Mouse (Mus musculus): ENCODE results near the gene Braf. TPM values are rescaled to one million over a fixed set of nuclear protein-coding genes. Genes with fewer than 3 reads are reported as not detected.
A peak's percentile ranks its signal among the peaks of the same experiment; 100 is the strongest.
"Not testable (repeated sequence)": the region's sequence is repeated elsewhere in the genome, so short reads cannot be mapped to it uniquely, and the experiment has no call there.

Braf gene
- total and polyA plus RNA-seq, 2 experiments from 2014 or later = 17.1 to 48.0 TPM

DNA sequence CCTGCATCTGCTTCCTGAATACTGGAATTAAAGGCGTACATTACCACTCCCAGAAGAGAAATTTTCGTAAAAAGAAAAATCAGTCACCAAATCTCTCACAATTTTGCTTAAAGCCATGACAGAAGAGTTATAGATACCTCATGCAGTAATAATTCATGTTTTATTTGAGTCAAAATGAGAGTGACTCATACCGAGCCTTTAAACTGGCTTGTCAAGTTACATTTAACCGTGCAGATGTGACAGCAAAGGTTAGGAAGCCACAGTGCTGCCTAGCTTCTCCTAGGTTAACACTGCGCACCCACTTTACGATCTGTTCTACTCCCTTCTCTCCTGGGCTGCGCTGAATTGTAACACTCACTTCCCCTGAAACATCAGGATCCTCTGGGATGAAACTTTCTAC, 10.9 kb downstream of the Braf start:
- Histone ChIP-seq H3K4me1 (ENCODE audit: insufficient read depth, low read length) (0 out of 2 replicates have a peak, but pooled peaks cover 2% of the 10 kb centered on the region), H3K27ac (ENCODE audit: low read depth, low read length) (no peak overlapping the region), H3K4me3 (ENCODE audit: low read depth, low read length) (no peak overlapping the region), H3K36me3 (ENCODE audit: insufficient read depth, low read length) (no peaks in the 10 kb centered on the region), H3K27me3 (ENCODE audit: insufficient read depth, low read length) (no peaks in the 10 kb centered on the region), H3K9me3 (ENCODE audit: low read length) (no peaks in the 10 kb centered on the region), H3K4me2 (ENCODE audit: low read depth, low read length, poor library complexity, severe bottlenecking) (no peak overlapping the region), H3K9ac (replicated peaks; ENCODE audit: low read length, poor library complexity, severe bottlenecking) (no peak overlapping the region)
- ATAC-seq (ENCODE audit: low FRiP score) (no peak), DNase-seq (ENCODE audit: low spot score) (no peak)
- 66% methylated on average over 7 of the region's 7 CpGs for WGBS
- TF ChIP-seq CTCF (IDR thresholded peaks at IDR 0.05) = no peak

DNA sequence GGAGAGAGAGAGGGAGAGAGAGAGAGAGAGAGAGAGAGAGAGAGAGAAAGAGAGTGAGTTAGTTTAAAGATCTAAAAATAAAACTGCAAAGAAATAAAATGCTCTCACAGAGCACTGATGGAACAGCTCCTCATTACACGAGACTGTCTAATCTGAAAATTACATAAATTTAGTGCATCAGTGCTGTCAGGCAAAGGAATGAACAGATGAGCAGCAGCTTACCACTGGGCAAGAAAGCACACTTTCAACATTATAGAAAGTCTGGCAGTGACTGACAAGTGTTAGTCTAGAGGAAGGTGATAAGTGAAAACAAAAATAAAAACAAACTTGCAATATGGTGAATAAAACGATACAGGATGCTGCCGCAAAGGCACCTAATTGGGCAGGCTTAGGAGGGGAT, 11.9 kb downstream of the Braf start:
- Histone ChIP-seq H3K9me3 (ENCODE audit: low read length) (no peaks in the 10 kb centered on the region), H3K4me2 (ENCODE audit: low read depth, low read length, poor library complexity, severe bottlenecking) (no peak overlapping the region), H3K9ac (replicated peaks; ENCODE audit: low read length, poor library complexity, severe bottlenecking) (no peak overlapping the region), H3K4me1 (ENCODE audit: insufficient read depth, low read length) (0 out of 2 replicates have a peak, but pooled peaks cover 2% of the 10 kb centered on the region), H3K27ac (ENCODE audit: low read depth, low read length) (no peak overlapping the region), H3K4me3 (ENCODE audit: low read depth, low read length) (no peak overlapping the region), H3K36me3 (ENCODE audit: insufficient read depth, low read length) (no peaks in the 10 kb centered on the region), H3K27me3 (ENCODE audit: insufficient read depth, low read length) (no peaks in the 10 kb centered on the region)
- ATAC-seq (ENCODE audit: low FRiP score) (no peak), DNase-seq (ENCODE audit: low spot score) (no peak)
- WGBS = 69% methylated on average over 3 of the region's 3 CpGs
- no peak for TF ChIP-seq CTCF (IDR thresholded peaks at IDR 0.05)

DNA sequence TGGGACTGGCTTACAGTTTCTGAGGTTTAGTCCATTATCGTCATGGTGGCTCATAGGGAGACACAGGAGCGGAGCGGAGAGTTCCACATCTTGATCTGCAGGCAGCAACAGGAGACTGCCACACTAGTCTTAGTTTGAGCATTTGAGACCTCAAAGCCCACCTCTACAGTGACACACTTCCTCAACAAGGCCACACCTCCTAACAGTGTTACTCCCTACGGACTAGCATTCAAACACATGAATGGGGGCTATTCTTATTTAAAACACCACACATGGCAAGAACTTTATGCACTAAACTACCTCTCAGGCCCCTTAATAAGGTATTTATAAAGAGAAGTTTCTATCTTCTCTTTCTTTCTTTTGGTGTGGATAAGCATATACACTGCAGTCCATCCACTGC, 19.6 kb downstream of the Braf start:
- no peaks in the 10 kb centered on the region for H3K4me1 ChIP-seq (ENCODE audit: insufficient read depth, low read length)
- H3K9me3 ChIP-seq (ENCODE audit: low read length) = no peaks in the 10 kb centered on the region
- H3K27me3 ChIP-seq (ENCODE audit: insufficient read depth, low read length) = no peaks in the 10 kb centered on the region
- TF ChIP-seq CTCF (IDR thresholded peaks at IDR 0.05) = no peak
- no peak for ATAC-seq (ENCODE audit: low FRiP score)
- no peak overlapping the region for H3K9ac ChIP-seq (replicated peaks; ENCODE audit: low read length, poor library complexity, severe bottlenecking)
- WGBS = 91% methylated on average over 4 of the region's 4 CpGs
- no peak overlapping the region for H3K27ac ChIP-seq (ENCODE audit: low read depth, low read length)
- H3K4me2 ChIP-seq (ENCODE audit: low read depth, low read length, poor library complexity, severe bottlenecking) = no peak overlapping the region
- no peak for DNase-seq (ENCODE audit: low spot score)
- H3K4me3 ChIP-seq (ENCODE audit: low read depth, low read length) = no peak overlapping the region
- H3K36me3 ChIP-seq (ENCODE audit: insufficient read depth, low read length) = no peaks in the 10 kb centered on the region

DNA sequence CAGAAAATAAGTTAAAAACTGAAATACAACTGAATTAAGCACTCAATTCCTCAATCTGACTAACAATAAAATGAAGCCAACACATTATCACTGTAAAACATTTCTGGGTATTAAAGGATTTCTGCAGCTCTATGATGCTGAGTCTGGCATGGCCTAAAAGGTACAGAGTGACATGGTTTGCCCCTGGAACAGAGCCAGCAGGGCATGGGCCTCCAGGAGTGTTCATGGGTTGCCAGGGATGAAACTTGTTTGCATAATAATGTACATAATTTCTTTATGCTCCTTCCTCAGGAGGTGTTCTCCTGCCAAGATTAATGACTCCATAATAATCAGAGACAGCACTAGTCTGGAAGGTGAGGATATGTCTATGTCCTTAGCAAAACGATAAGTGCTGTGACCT, 32.1 kb downstream of the Braf start:
- no peak overlapping the region for H3K4me2 ChIP-seq (ENCODE audit: low read depth, low read length, poor library complexity, severe bottlenecking)
- TF ChIP-seq CTCF (IDR thresholded peaks at IDR 0.05) = no peak
- no peaks in the 10 kb centered on the region for H3K27me3 ChIP-seq (ENCODE audit: insufficient read depth, low read length)
- no peaks in the 10 kb centered on the region for H3K4me1 ChIP-seq (ENCODE audit: insufficient read depth, low read length)
- no peaks in the 10 kb centered on the region for H3K9me3 ChIP-seq (ENCODE audit: low read length)
- H3K9ac ChIP-seq (replicated peaks; ENCODE audit: low read length, poor library complexity, severe bottlenecking) = no peak overlapping the region
- ATAC-seq (ENCODE audit: low FRiP score) (no peak), DNase-seq (ENCODE audit: low spot score) (no peak)
- H3K36me3 ChIP-seq (ENCODE audit: insufficient read depth, low read length) = no peaks in the 10 kb centered on the region
- no peak overlapping the region for H3K4me3 ChIP-seq (ENCODE audit: low read depth, low read length)
- 62% methylated on average over 1 of the region's 1 CpGs for WGBS
- no peak overlapping the region for H3K27ac ChIP-seq (ENCODE audit: low read depth, low read length)

DNA sequence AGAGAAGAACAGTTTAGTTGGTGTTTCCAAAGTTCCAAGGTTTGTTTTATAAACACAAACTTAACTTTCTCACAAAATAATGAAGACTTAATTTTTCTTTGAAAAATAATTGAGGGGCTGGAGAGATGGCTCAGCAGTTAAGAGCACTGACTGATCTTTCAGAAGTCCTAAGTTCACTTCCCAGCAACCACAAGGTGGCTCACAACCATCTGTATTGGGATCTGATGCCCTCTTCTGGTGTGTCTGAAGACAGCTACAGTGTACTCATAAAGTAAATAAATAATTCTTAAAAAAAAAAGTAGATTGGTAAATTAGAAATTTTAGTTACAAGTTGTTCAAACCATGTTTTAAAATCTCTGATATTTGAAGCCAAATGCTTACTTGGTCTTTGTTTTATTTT, 38.4 kb downstream of the Braf start:
- H3K9me3 ChIP-seq (ENCODE audit: low read length); ATAC-seq (ENCODE audit: low FRiP score); DNase-seq (ENCODE audit: low spot score); H3K4me3 ChIP-seq (ENCODE audit: low read depth, low read length); H3K4me1 ChIP-seq (ENCODE audit: insufficient read depth, low read length); H3K36me3 ChIP-seq (ENCODE audit: insufficient read depth, low read length); H3K9ac ChIP-seq (replicated peaks; ENCODE audit: low read length, poor library complexity, severe bottlenecking); H3K4me2 ChIP-seq (ENCODE audit: low read depth, low read length, poor library complexity, severe bottlenecking); H3K27ac ChIP-seq (ENCODE audit: low read depth, low read length); H3K27me3 ChIP-seq (ENCODE audit: insufficient read depth, low read length): not testable (repeated sequence)
- peak; percentile 23; the same call in 1 of the 2 replicates for TF ChIP-seq CTCF (IDR thresholded peaks at IDR 0.05)

DNA sequence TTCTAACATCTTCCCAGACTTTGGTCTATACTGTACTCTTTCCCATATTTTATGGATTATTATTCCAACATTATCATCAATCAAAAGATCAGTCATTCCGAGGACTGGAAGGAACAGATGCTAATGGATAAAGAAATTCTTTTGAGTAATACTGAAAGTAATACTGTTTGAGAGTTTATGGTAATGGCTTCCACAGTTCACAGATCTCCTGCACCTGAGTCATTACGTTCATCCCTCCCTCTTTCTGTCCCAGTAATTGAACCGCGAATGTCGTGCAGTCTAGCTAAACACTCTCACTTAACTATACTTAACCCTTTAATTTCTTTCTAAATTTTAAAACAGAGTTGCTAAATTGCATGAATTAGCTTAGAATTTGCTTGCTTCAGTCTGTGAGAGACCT, 43.5 kb downstream of the Braf start:
- no peaks in the 10 kb centered on the region for H3K4me1 ChIP-seq (ENCODE audit: insufficient read depth, low read length)
- 70% methylated on average over 5 of the region's 5 CpGs for WGBS
- no peak for ATAC-seq (ENCODE audit: low FRiP score)
- DNase-seq (ENCODE audit: low spot score) = no peak
- H3K36me3 ChIP-seq (ENCODE audit: insufficient read depth, low read length) = peaks cover 1% of the 10 kb centered on the region
- H3K9ac ChIP-seq (replicated peaks; ENCODE audit: low read length, poor library complexity, severe bottlenecking) = no peak overlapping the region
- H3K9me3 ChIP-seq (ENCODE audit: low read length) = no peaks in the 10 kb centered on the region
- no peak overlapping the region for H3K4me3 ChIP-seq (ENCODE audit: low read depth, low read length)
- TF ChIP-seq CTCF (IDR thresholded peaks at IDR 0.05) = no peak
- no peaks in the 10 kb centered on the region for H3K27me3 ChIP-seq (ENCODE audit: insufficient read depth, low read length)
- H3K4me2 ChIP-seq (ENCODE audit: low read depth, low read length, poor library complexity, severe bottlenecking) = no peak overlapping the region
- H3K27ac ChIP-seq (ENCODE audit: low read depth, low read length) = no peak overlapping the region
